Mouse (Mus musculus): ENCODE measurements around the gene Pla2g1b. TPM values are rescaled to one million over a fixed set of nuclear protein-coding genes. Genes with fewer than 3 reads are reported as not detected.
"Not testable (repeated sequence)": the region's sequence is repeated elsewhere in the genome, so short reads cannot be mapped to it uniquely, and the experiment has no call there.

The Pla2g1b gene
- polyA plus RNA-seq, 1 experiment from 2014 or later = 0.42 TPM

- Histone ChIP-seq H3K36me3 (no peaks in the 10 kb centered on the region), H3K9ac (no peak overlapping the region), H3K4me3 (no peak overlapping the region), H3K27ac (no peak overlapping the region), H3K4me1 (peaks cover 26% of the 10 kb centered on the region), H3K27me3 (replicated peaks) (no peaks in the 10 kb centered on the region), H3K4me2 (no peak overlapping the region), H3K9me3 (replicated peaks) (no peaks in the 10 kb centered on the region)
- no peak for ATAC-seq
- WGBS (ENCODE audit: insufficient replicate concordance) = 38% methylated on average over 9 of the region's 9 CpGs
Measured at GRCm38 (mm10) chr5:115498307-115499240, 32.5 kb downstream of the Pla2g1b start.

- H3K27me3 ChIP-seq (replicated peaks) = peaks cover under 1% of the 10 kb centered on the region; the same call in 1 of the 2 replicates
- H3K36me3 ChIP-seq = no peaks in the 10 kb centered on the region
- H3K4me1 ChIP-seq = peaks cover 22% of the 10 kb centered on the region
- no peaks in the 10 kb centered on the region for H3K9me3 ChIP-seq (replicated peaks)
- H3K27ac ChIP-seq = no peak overlapping the region
- H3K9ac ChIP-seq = no peak overlapping the region
- H3K4me2 ChIP-seq = no peak overlapping the region
- no peak overlapping the region for H3K4me3 ChIP-seq
- ATAC-seq = no peak
- 63% methylated on average over 12 of the region's 12 CpGs for WGBS (ENCODE audit: insufficient replicate concordance)
Measured at GRCm38 (mm10) chr5:115500383-115500935, 34.4 kb downstream of the Pla2g1b start.

- Histone ChIP-seq H3K4me3 (no peak overlapping the region), H3K9me3 (replicated peaks) (no peaks in the 10 kb centered on the region), H3K4me2 (no peak overlapping the region), H3K27ac (no peak overlapping the region), H3K36me3 (no peaks in the 10 kb centered on the region), H3K9ac (no peak overlapping the region), H3K4me1 (peaks cover 31% of the 10 kb centered on the region), H3K27me3 (replicated peaks) (peaks cover 5% of the 10 kb centered on the region; the same call in 1 of the 2 replicates)
- no peak for ATAC-seq
- 57% methylated on average over 12 of the region's 12 CpGs for WGBS (ENCODE audit: insufficient replicate concordance)
Measured at GRCm38 (mm10) chr5:115503035-115503434, 37.0 kb downstream of the Pla2g1b start.

GRCm38 (mm10) chr5:115505617-115506016 is 39.6 kb downstream of the Pla2g1b start:
- H3K4me2 ChIP-seq; ATAC-seq; H3K4me3 ChIP-seq; H3K36me3 ChIP-seq; H3K27ac ChIP-seq; H3K27me3 ChIP-seq (replicated peaks); H3K9me3 ChIP-seq (replicated peaks); H3K9ac ChIP-seq: not testable (repeated sequence)
- 71% methylated on average over 4 of the region's 4 CpGs for WGBS (ENCODE audit: insufficient replicate concordance)
- H3K4me1 ChIP-seq = peaks cover 44% of the 10 kb centered on the region

- H3K9me3 ChIP-seq (replicated peaks) = no peaks in the 10 kb centered on the region
- H3K36me3 ChIP-seq = no peaks in the 10 kb centered on the region
- ATAC-seq = peak; percentile 83
- H3K9ac ChIP-seq = peak within 1 kb of the TSS; percentile 82
- peak within 1 kb of the TSS; percentile 52 for H3K27ac ChIP-seq
- peak within 1 kb of the TSS; percentile 96 for H3K4me2 ChIP-seq
- peak within 1 kb of the TSS; percentile 72 for H3K4me3 ChIP-seq
- peaks cover 51% of the 10 kb centered on the region for H3K4me1 ChIP-seq
- WGBS (ENCODE audit: insufficient replicate concordance) = under 1% methylated on average over 72 of the region's 74 CpGs
- H3K27me3 ChIP-seq (replicated peaks) = peaks cover 5% of the 10 kb centered on the region; the same call in 1 of the 2 replicates
Measured at GRCm38 (mm10) chr5:115506454-115507201, 40.6 kb downstream of the Pla2g1b start, which contains the start of gene Pxn. Gene Pxn (plus strand): TSS chr5:115506676.

- WGBS (ENCODE audit: insufficient replicate concordance) = 15% methylated on average over 12 of the region's 12 CpGs
- Histone ChIP-seq H3K27me3 (replicated peaks) (peaks cover 5% of the 10 kb centered on the region; the same call in 1 of the 2 replicates), H3K4me1 (peaks cover 55% of the 10 kb centered on the region), H3K9ac (peak overlapping the region; percentile 82), H3K36me3 (no peaks in the 10 kb centered on the region), H3K4me3 (peak overlapping the region; percentile 72), H3K9me3 (replicated peaks) (no peaks in the 10 kb centered on the region), H3K4me2 (peak overlapping the region; percentile 96), H3K27ac (no peak overlapping the region)
- ATAC-seq = no peak
Measured at GRCm38 (mm10) chr5:115507267-115507980, 41.4 kb downstream of the Pla2g1b start.

- peak overlapping the region; percentile 82; the same call in 1 of the 2 replicates for H3K9ac ChIP-seq
- H3K9me3 ChIP-seq (replicated peaks) = no peaks in the 10 kb centered on the region
- peaks cover 5% of the 10 kb centered on the region; the same call in 1 of the 2 replicates for H3K27me3 ChIP-seq (replicated peaks)
- H3K4me2 ChIP-seq = peak overlapping the region; percentile 96
- 54% methylated on average over 18 of the region's 18 CpGs for WGBS (ENCODE audit: insufficient replicate concordance)
- H3K27ac ChIP-seq = no peak overlapping the region
- ATAC-seq = no peak
- H3K36me3 ChIP-seq = no peaks in the 10 kb centered on the region
- peak overlapping the region; percentile 72 for H3K4me3 ChIP-seq
- H3K4me1 ChIP-seq = peaks cover 51% of the 10 kb centered on the region
Measured at GRCm38 (mm10) chr5:115507981-115508858, 42.2 kb downstream of the Pla2g1b start.

GRCm38 (mm10) chr5:115508859-115509147 is 42.7 kb downstream of the Pla2g1b start:
- ATAC-seq = no peak
- peaks cover 54% of the 10 kb centered on the region for H3K4me1 ChIP-seq
- peak overlapping the region; percentile 72 for H3K4me3 ChIP-seq
- no peaks in the 10 kb centered on the region for H3K9me3 ChIP-seq (replicated peaks)
- peaks cover 5% of the 10 kb centered on the region; the same call in 1 of the 2 replicates for H3K27me3 ChIP-seq (replicated peaks)
- H3K36me3 ChIP-seq = no peaks in the 10 kb centered on the region
- H3K27ac ChIP-seq = no peak overlapping the region
- WGBS (ENCODE audit: insufficient replicate concordance) = 47% methylated on average over 10 of the region's 10 CpGs
- 0 out of 2 replicates have a peak overlapping the region, but pooled peaks have one; percentile 82 for H3K9ac ChIP-seq
- H3K4me2 ChIP-seq = peak overlapping the region; percentile 96

- H3K4me3 ChIP-seq = no peak overlapping the region; the same call in 1 of the 2 replicates
- 22% methylated on average over 15 of the region's 15 CpGs for WGBS (ENCODE audit: insufficient replicate concordance)
- H3K9me3 ChIP-seq (replicated peaks) = no peaks in the 10 kb centered on the region
- peak overlapping the region; percentile 96 for H3K4me2 ChIP-seq
- peaks cover 59% of the 10 kb centered on the region for H3K4me1 ChIP-seq
- peak overlapping the region; percentile 34; the same call in 1 of the 2 replicates for H3K9ac ChIP-seq
- no peaks in the 10 kb centered on the region for H3K36me3 ChIP-seq
- H3K27me3 ChIP-seq (replicated peaks) = peaks cover 5% of the 10 kb centered on the region; the same call in 1 of the 2 replicates
- ATAC-seq = no peak
- H3K27ac ChIP-seq = peak overlapping the region; percentile 50
Measured at GRCm38 (mm10) chr5:115509321-115509761, 43.3 kb downstream of the Pla2g1b start.

GRCm38 (mm10) chr5:115509790-115510689 is 44.0 kb downstream of the Pla2g1b start:
- Histone ChIP-seq H3K9ac (peak overlapping the region; percentile 34; the same call in 1 of the 2 replicates), H3K4me1 (peaks cover 66% of the 10 kb centered on the region), H3K36me3 (no peaks in the 10 kb centered on the region), H3K9me3 (replicated peaks) (no peaks in the 10 kb centered on the region), H3K27ac (peak overlapping the region; percentile 50), H3K27me3 (replicated peaks) (peaks cover 5% of the 10 kb centered on the region; the same call in 1 of the 2 replicates), H3K4me2 (peak overlapping the region; percentile 96), H3K4me3 (no peak overlapping the region; the same call in 1 of the 2 replicates)
- ATAC-seq = no peak
- 49% methylated on average over 15 of the region's 15 CpGs for WGBS (ENCODE audit: insufficient replicate concordance)

All from liver, embryonic 12.5 days (tissue).